Mouse (Mus musculus) heart, adult 18-20 months (tissue): ENCODE results near the gene Abr. TPM values are rescaled to one million over a fixed set of nuclear protein-coding genes. Genes with fewer than 3 reads are reported as not detected.

ENCODE experiments used
- DNase-seq, 2 experiments: peaks; one replicate each; pipeline ENCODE4 v3.0.0; 2021 to 2022; ENCODE audit warnings: mixed read lengths in 1 of 2
- long read RNA-seq, 2 experiments: library from polyadenylated mRNA; stranded (forward); transcript quantifications; one replicate each; pipeline ENCODE4 v2.0.0; 2021
- total RNA-seq, 2 experiments: library from RNA; stranded (reverse); gene quantifications; 2 replicates each; pipeline ENCODE4 v1.2.3; 2021

Abr gene
- 10 to 100 TPM; 24.8 to 29.7 TPM for total RNA-seq
- long read RNA-seq, experiment 1, transcript Abr-205 (22 exons, 3,534 nt): major isoform, 7 of 18 reads
- long read RNA-seq, experiment 1, partial matches to known transcripts: 3 of 18 reads
- long read RNA-seq, experiment 1, other reads (novel, unspliced or antisense): 8 of 18 reads
- long read RNA-seq, experiment 2, partial matches to known transcripts: 0 of 3 reads
- long read RNA-seq, experiment 2, other reads (novel, unspliced or antisense): 3 of 3 reads

GRCm38 (mm10) chr11:76622152-76622565 is at the start of gene Abr:
Gene Abr, minus strand, starts transcription at chr11:76622314.
- DNase-seq: peak; percentile 28 to 50

GRCm38 (mm10) chr11:76667807-76668206 is 45.7 kb upstream of the Abr start:
- DNase-seq: no peak

- no peak for DNase-seq
Measured at GRCm38 (mm10) chr11:76666002-76666649, 44.0 kb upstream of the Abr start.

- DNase-seq: no peak
Measured at GRCm38 (mm10) chr11:76661790-76662468, 39.8 kb upstream of the Abr start.

- no peak for DNase-seq
Measured at GRCm38 (mm10) chr11:76659138-76659930, 37.2 kb upstream of the Abr start.

- no peak for DNase-seq
Measured at GRCm38 (mm10) chr11:76657450-76657970, 35.4 kb upstream of the Abr start.

- peak; percentile 31 to 61 for DNase-seq
Measured at GRCm38 (mm10) chr11:76655106-76655505, 33.0 kb upstream of the Abr start.

- no peak for DNase-seq
Measured at GRCm38 (mm10) chr11:76652838-76653334, 30.8 kb upstream of the Abr start.

GRCm38 (mm10) chr11:76650862-76651560 is 28.9 kb upstream of the Abr start:
- DNase-seq: no peak

GRCm38 (mm10) chr11:76647500-76647899 is 25.4 kb upstream of the Abr start:
- DNase-seq: peak; percentile 56 to 80

- no peak for DNase-seq
Measured at GRCm38 (mm10) chr11:76647062-76647461, 24.9 kb upstream of the Abr start.

GRCm38 (mm10) chr11:76645955-76646354 is 23.8 kb upstream of the Abr start:
- peak; percentile 80 to 94 for DNase-seq

- DNase-seq: no peak
Measured at GRCm38 (mm10) chr11:76645036-76645435, 22.9 kb upstream of the Abr start.

GRCm38 (mm10) chr11:76644257-76644656 is 22.1 kb upstream of the Abr start:
- DNase-seq: no peak

- no peak for DNase-seq
Measured at GRCm38 (mm10) chr11:76640231-76640630, 18.1 kb upstream of the Abr start.

GRCm38 (mm10) chr11:76639269-76639985 is 17.3 kb upstream of the Abr start:
- no peak for DNase-seq

GRCm38 (mm10) chr11:76630487-76630886 is 8.4 kb upstream of the Abr start:
- DNase-seq: no peak

GRCm38 (mm10) chr11:76630023-76630422 is 7.9 kb upstream of the Abr start:
- DNase-seq: no peak

GRCm38 (mm10) chr11:76628613-76629012 is 6.5 kb upstream of the Abr start:
- peak; percentile 7 to 27 for DNase-seq

GRCm38 (mm10) chr11:76624881-76625280 is 2.8 kb upstream of the Abr start:
- no peak for DNase-seq

- no peak for DNase-seq
Measured at GRCm38 (mm10) chr11:76624071-76624470, 2.0 kb upstream of the Abr start.
